Mouse (Mus musculus) natural killer cell, adult 2 months (primary cell): Measurements from ENCODE around the gene Mkln1.

ENCODE experiments used
- DNase-seq, 2 experiments: peaks; one replicate each; pipeline ENCODE4 v3.0.0; 2022; ENCODE audit warnings: low spot score in 2 of 2

Mkln1 gene

DNA sequence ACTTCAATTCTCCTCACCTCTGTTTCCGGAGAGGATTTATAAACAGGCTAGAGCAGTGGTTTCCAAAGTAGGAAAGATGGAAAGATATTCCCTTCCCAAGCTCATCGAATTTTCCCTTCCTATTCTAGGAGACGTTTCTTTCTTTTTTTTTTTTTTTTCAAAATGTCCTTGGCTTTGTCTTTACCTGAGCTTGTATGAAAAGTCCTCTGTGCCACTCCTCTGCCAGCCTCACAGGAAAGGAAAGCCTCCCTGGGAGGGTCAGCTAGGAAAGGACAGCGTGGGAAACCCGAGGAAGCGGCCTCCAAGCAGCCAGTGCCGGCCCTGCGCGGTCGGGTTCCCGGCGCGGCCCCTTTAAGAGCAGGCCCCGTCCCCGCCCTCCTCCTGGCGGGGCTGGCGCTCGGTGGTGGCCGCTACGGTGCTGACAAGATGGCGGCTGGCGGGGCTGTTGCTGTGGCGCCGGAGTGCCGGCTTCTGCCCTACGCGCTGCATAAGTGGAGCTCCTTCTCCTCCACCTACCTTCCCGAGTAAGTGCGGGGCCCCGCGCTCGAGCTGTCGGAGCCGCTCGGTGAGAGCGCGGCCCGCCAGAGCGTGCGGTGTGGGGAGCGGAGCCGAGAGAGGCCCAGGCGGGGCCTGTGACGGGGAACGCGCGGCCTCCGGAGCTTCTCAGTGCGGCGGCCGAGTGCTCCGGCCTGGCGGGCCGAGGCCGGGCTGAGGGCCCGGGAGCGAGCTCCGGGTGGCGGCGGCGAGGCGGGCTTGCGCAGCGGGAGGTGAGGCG is at the start of gene Mkln1:
Gene Mkln1, plus strand, starts transcription at position 305 of the 775 bp plus-strand sequence.
- DNase-seq, result peak; percentile 63 to 76

DNA sequence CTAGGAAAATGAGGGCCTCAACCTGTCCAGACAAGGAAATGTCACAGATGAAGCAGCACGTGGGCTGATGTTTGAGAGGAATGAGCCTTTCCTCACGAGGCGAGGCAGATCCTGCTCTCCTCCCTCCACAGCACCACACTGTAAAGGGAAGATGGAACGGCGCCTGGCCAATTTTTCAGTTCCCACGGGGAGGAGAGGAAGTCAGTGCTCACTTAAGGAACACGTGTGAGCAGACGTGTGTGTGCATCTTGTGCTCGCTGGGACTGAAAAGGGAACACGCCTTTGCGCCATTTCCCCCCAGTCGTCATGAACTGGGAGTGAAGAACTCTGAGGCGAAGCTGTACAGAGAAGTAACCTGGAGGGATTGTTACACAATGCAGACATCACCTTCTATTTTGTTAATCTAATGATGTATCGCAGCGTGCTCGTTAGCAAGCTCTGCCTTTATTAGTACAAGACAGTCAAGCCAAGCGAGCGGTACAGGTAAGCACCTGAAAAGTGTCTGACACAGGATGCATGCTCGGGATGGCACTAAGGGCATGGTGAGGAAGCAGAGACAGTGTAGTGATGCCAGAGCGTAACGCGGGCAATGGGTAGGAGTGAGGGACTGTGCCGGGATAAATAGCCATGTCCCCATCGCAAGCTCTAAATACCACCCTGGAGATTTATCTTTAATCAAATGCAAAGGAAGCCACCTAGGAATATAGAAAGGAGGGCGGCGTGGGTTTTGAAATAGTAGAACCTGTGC is 41.9 kb upstream of the Mkln1 start:
- no peak for DNase-seq

DNA sequence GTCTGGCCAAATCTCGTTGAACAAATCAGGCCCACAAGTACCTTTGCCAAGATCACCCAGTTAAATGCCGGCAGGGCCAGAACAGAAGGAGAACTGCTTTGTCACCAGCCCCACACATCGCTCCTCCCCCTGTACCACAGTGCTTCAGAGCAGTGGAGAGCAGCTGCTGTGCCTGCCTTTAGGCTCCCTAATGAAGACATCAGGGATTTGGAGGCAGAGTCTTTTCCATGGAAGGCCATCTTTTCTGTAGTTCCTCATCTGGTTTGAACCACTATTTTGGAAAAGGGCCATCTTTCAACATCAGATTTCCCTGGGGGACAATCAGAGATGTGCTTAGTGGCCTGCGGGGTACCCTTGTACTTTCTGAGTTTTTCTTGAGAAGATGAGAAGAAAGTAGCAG is 41.2 kb upstream of the Mkln1 start:
- no peak for DNase-seq

DNA sequence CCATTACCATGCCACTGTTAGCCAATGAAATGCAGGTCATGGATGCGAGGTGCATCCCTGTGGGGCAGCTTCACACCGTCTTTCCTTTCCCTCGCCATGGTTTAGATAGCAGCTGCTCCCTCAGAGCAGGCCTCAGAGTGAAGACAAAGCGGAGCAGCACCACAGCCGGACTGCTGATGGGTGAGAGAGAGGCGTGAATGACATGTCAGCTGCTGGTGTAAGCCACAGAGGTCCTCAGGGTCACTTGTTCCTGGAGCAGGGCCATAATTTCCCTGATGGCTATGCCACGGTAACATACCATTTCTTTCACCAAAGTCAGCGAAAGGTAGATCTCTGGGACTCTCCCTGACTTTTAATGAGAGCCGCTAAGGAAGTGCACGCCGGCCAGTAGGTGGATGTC is 35.9 kb upstream of the Mkln1 start:
- no peak for DNase-seq

DNA sequence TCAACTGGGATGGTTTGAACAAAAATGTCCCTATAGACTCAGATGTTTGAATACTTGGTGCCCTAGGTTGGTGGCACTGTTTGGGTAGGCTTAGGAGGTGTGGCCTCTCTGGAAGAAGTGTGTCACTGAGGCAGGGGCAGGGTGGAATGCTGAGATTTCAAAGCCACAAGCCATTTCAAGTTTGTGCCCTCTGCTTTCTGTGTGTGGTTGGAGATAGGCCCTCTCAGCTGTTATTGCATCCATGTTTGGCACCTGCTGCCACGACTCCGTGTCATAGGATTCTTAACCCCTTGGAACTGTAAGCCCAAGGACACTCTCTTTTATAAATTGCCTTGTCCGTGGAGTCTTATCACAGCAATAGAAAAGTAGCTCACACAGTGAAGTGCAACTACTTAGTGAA is 34.1 kb upstream of the Mkln1 start:
- no peak for DNase-seq

DNA sequence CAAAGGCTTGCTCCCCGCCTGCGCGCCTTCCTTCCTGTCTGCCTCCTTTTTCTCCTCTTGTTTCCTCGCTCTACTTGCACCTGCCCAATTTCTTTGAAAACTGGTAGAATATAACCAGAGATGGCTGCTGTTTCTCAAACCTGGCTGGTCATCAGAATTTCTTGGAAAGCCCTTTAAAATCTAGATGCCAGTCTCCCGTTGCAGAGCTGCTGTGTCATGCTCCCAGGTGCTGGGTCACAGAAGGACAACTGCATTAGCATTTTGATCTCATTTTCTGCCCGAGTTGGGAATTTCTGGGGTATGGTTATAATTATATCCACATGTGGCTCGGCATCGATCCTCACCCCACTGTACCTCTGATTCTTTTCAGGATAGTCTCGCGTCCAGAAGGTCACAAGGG is 30.6 kb upstream of the Mkln1 start:
- no peak for DNase-seq

DNA sequence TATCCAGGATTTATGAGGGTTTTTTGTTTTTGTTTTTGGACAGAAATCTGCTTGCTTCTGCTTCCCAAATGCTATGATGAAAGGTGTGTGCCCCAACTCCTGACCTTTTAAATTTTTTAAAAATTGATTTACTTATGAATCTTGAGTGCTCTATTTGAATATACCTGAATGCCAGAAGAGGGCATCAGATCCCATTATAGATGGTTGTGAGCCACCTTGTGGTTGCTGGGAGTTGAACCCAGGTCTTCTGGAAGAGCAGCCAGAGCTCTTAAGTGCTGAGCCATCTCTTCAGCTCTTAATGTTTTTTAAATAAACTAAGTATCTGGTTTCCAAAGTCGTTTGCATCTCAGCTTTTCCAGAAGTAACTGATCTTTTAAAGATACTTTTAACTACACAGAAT is 30.0 kb upstream of the Mkln1 start:
- no peak for DNase-seq

DNA sequence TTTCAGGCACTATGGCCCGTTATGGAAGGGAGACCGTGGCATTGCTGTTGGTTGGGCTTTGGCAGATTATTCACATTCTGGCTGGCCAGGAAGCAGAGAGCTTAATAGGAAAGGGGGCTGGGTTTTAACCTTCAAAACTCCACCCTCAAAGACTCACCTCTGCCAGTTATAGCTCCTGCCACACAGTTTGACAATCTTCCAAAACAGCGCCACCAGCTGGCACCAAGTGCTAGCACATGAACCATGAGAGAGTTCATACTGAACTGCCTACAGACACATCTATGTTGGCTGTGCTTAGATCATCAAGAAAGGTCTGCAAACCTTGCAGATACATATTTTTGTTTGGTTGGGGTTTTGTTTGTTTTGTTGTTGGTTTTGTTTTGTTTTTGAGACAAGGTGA is 28.7 kb upstream of the Mkln1 start:
- DNase-seq, result peak; percentile 3 to 19

DNA sequence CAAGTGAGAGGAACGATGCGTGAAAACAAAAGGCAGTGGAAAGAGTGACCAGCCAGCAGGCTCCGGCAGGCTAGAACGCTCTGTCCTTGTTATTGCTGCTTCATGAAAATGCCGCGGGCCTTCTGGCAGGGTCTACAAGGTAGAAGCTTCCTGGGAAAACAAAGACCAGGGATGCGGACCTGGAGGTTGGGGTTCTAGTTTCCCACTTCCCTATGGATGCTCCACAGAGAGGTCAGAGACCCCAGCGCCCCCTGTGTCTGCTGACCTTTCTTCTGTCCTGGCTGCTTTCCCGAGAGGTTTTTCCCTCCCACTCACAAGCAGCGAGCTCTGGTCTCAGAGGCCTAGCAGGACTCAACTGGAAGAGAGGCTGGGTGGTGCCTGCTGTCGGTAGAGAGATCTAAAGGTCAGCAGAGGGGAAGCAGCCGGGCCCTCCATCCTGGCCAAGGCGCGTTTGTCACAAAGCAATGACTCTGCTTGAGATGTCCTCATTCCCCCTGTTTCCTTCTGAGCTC is 27.9 kb upstream of the Mkln1 start:
- DNase-seq, result no peak

DNA sequence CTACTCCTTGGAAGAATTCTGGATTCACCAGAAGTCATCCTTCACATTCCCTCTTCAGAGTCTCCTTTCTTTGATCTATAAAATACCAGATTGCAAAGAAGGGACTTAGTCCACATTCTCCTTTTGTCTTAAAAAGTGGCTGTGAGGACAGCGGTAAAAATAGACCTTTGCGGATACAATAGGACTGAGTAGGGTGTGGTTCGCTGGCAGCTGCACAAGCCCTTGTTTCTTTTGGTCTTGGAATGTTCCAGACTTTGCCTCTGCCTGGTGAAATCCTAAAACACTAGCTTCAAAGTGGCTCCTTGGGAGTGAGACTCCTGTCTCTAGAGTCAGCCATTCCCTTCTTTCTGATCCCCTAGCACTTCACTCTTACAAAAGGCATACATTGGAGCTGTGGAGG is 27.4 kb upstream of the Mkln1 start:
- no peak for DNase-seq

DNA sequence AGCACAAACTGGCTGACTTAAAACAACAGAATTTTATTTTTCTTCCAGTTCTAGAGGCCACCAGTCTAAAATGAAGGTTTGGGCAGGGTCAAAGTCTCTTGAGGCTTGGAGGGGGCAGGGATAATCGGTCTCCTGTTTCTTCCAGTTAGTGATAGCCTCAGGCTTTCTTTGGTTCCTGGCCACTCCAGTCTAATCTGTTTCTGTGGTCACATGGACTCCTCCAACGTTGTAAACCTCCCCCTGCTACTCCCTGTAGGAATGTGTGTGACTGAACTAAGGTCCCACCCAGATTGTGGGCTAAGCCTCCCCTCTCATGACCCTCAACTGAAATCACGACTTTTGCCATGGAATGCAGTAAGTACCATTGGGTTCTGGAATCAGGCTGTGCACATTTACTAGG is 25.9 kb upstream of the Mkln1 start:
- no peak for DNase-seq

DNA sequence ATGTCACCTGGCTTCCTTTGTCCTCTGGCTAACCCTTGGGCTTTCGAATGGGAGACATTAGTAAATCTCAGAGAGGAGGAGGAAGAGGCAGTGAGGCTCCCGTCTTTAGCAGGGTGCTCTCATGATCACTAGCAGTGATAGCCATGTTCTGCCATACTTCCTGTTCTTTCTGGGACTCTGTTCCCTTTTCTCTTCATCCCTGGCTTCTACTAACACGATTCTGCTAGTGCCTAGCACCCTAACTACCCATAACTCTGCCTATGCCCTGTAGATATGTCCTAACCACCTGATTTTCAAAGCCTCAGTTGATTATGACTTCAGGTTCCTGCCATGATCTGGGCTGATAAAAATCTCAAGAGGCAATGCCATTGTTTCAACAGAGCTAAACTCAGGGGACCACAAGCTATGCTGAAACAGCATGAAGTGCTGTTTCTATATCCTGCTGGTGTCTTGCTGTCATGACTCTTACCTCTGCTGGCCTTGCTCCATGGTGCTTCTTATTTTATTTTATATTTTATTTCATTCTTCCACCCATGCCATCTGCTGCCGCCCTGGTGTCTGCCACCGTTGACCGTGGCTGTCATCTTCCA is 25.4 kb upstream of the Mkln1 start:
- DNase-seq, result no peak

DNA sequence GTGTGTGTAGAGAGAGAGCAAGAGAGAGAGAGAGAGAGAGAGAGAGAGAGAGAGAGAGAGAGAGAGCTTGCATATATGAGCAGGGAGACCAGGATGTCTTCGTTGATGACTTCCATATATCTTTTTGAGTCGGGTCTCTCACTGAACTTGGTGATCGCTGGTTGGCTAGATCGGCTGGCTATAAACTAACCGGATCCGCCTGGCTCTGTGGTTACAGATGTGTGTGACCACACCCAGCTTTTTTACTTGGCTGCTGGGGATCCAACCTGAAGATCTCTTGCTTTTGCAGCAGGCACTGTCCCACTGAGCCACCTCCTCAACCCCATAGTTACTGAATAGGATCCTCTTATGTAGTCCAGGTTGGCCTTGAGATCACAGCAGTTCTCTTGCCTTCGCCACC is 15.5 kb upstream of the Mkln1 start:
- no peak for DNase-seq

DNA sequence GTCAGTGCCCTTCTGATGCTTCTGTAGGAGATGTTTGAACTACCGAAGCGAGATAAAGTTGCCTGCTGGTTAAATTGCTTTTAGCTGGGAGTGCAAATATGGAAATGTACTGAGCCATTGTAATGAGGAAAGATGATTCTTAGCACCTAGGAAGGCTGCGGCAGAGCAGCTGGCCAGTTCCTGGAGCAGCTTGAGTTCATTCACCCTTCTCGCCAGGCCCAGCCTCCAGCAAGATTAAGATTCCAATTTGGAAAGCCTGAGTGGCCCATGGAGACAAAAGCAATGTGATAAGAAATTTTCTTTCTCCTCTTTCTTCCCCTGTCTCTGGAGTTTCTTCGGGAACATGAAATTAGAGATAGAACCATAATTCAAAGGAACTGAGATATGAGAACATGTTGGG is 13.7 kb upstream of the Mkln1 start:
- DNase-seq, result no peak

DNA sequence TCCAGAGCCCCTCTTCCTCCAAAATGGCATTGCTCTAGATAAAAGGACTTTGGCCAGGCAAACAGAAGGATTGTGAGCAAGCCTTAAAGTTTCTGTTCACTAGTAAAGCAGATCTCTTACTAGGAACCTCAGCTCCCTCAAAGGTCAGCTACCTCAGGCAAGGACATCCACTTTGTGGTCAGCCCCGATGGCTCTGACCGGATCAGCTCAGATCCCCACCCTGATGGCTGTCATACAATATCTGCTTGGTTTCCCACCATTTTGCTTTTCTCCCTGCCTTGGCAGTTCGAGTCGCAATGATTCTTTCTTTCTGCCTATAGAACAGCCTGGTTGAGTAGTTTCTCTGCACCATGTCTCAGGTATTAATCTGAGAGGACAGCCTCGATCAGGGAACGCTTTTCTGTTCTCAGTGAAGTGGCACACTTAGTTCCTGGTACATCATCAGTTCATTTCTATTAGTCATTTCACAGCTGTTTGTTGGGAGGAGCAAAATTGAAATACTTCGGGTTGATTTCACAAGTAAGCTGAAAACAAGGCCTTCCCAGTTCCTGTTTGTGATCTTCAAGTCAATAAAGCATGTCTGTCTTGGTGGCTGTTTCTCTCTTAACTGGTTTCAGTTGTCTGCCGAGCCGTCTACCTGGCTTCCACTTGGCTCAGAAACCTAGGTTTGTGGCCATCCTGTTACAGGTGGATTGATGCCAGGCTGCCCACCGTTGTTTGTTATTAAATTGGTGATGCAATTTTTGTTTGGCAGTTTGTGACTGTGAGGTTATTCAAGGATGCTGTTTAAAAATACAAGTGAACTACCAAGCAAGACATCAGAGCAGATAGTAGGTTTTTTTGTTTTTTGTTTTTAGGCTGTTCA is 13.0 kb upstream of the Mkln1 start:
- DNase-seq, result no peak

DNA sequence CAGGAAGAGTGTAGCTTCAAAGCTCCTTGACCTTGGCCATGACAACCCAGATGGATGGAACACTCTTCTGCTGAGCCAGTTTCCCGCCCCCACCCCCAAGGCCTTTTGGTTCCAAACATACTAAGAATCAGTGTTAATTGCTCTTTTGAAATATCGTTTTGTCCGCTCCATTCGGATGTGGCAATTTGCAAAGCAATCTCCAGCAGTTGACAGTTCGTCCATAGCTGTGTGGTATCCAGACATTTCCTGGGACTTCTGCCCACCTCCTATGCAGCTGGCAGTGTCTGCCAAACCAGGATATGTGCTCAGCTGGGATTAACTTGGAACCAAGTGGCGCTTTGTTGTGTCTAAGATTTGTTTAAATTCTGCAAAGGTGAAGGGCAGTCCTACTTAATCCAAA is 8.8 kb upstream of the Mkln1 start:
- DNase-seq, result no peak

DNA sequence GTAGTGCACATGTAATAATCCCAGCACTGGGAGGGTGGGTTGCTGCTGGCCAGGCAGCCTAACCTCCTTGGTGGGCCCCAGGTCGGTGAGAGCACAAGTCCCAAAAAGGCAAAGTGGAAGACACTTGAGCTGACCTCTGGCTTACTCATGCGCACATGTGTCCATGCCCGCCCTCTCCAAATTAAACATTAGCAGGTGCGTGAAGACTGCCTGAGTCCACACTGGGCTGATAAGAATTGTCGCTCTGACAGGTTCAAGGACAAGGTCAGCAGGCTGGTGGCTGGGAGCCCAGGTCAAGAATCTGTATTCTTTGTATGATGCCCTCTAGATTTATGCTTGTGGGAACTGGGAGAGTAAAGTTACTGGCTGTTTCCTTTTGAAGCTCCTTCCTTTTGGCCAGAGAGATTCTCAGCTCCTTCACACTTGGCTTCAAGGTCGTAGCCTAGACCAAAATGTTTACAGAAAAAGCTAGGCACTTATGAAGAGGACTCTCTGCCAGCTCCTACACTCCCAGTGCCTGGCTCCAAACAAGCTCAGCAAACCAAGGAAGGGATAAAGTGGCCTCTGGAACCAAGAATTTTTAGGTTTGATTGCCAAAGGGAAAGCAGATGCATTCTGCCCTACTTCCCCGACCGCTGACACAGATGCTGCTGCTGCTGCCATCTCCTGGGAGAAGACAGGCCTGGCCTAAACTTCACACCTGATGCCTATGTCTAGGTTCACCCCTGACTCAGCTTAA is 8.1 kb upstream of the Mkln1 start:
- DNase-seq, result no peak

DNA sequence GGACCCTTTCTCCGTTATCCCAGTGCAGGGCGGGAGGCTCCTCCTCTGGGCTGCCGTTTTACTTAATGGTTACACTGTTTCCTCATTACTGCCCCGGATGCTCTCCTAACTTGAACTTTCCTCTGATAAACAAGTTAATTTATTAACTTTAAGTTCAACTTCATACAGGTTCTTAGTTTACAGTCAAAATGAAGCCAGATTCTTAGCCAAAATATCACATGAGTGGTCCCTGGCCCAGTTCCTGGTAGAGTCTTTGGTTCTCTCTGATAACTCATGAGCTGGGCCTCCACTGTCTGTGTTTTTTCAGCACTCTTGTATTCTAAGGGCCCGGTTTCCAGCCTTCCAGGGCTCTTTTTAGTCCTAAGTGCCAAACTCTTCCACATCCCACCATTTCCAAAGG is 5.7 kb upstream of the Mkln1 start:
- DNase-seq, result no peak

DNA sequence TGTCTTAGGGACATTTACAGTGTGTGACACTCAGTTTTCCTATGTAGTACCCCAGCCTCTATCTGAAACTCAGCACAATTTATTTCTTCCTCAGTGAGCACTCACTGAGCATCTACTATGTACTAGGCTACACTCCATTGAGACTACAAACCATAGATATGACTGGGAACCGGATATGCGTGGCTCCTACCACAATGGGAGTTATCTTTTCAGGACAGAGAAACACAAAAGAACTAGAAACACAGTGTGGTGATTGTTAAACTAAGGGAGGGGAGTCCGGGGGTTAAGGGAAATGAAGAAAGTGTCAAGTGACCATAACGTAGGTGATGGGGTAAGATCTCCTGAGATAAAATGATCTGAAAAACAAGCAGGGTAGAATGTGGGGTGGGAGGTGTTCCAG is 2.4 kb upstream of the Mkln1 start:
- no peak for DNase-seq

DNA sequence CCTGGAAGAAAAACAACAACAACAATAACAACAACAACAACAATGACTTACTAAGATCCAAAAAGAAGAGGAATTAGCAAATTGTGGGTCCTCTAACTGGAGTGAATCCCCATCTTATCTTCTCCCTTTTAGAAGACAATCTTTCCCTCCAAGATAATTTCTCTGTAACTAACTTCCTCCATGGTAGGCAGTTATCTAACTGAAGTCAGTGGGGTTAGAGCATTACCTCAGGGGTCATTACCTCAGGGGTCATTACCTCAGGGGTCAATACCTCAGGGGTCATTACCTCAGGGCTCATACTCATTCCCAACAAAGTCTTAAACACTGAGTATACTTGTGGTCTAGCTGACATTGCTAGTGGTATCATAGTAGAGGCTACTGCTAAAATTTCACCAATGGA is 1.2 kb upstream of the Mkln1 start:
- DNase-seq, result no peak

DNA sequence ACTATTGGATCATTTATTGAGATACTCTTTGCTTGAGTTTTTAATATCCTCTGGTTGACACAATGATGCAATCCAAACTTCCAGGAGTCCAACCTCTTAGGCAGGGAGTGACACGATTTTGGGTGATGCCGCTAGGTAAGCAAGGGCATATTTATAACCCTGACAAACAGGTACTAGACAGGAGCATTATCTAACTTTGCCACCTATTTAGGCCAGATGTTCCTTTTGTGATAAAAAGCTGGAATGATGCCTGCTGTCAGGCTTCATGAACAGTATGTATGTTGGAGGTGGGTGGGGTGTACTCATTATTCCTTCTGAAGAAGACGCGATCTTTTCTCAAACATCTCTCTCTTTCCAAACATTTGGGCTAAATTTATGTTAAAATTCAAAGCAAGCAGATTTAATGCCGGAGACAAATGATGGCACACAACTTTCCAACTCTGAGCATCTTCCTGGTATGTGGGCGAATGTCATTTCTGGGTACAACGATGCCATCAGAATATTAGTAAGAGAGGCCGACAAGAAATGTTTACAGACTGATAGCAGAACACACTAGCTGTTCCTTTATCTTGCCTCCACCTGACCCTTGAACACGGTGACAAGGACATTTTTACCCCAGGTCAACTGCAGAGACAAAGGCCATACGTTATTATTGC is 632 bp upstream of the Mkln1 start:
- DNase-seq, result no peak
